Mouse (Mus musculus) lung, embryonic 16.5 days (tissue): ENCODE data around the gene Cenpf. TPM values are rescaled to one million over a fixed set of nuclear protein-coding genes. Genes with fewer than 3 reads are reported as not detected.

Source experiments
- ATAC-seq: fragments of 200-750 bp; cut with Nextera tagmentation; 2 replicates; pipeline ENCODE4 v1.8.0; 2017; ENCODE audit warnings: low read depth, mild to moderate bottlenecking, moderate library complexity
- H3K27ac ChIP-seq: fragments of 300-500 bp; sonication (generic); 2 replicates; pipeline ENCODE4 v1.5.1; 2014; ENCODE audit warnings: mild to moderate bottlenecking, control low read depth, low read length
- H3K27me3 ChIP-seq: fragments of 300-500 bp; sonication (generic); 2 replicates; pipeline ENCODE4 v1.6.1; 2014; ENCODE audit warnings: low read depth, low read length, mixed read lengths; ENCODE audit not compliant: control insufficient read depth, insufficient read depth
- H3K36me3 ChIP-seq: fragments of 300-500 bp; sonication (generic); 2 replicates; pipeline ENCODE4 v1.6.1; 2014; ENCODE audit warnings: low read length; ENCODE audit not compliant: control insufficient read depth, insufficient read depth
- H3K4me1 ChIP-seq: fragments of 300-500 bp; sonication (generic); replicated peaks from 2 replicates; pipeline ENCODE4 v1.6.1; 2014; ENCODE audit warnings: low read length, mixed read lengths; ENCODE audit not compliant: control insufficient read depth, insufficient read depth
- H3K4me2 ChIP-seq: fragments of 300-500 bp; sonication (generic); 2 replicates; pipeline ENCODE4 v1.6.1; 2014; ENCODE audit warnings: low read depth, low read length, control low read depth
- H3K4me3 ChIP-seq: fragments of 300-500 bp; sonication (generic); 2 replicates; pipeline ENCODE4 v1.5.1; 2014; ENCODE audit warnings: mild to moderate bottlenecking, low read length, control low read depth
- H3K9ac ChIP-seq: fragments of 300-500 bp; sonication (generic); 2 replicates; pipeline ENCODE4 v1.6.1; 2014; ENCODE audit warnings: low read length, control low read depth
- H3K9me3 ChIP-seq: fragments of 300-500 bp; sonication (generic); 2 replicates; pipeline ENCODE4 v1.6.1; 2016; ENCODE audit warnings: low read length; ENCODE audit not compliant: control insufficient read depth
- WGBS: fragments of 180-500 bp; shearing (Covaris S2); extraction: QIAGEN DNeasy Blood & Tissue Kit; methylation state at CpG from one replicate; pipeline ENCODE4 v1.1.7; 2014; 5-methylcytosine and 5-hydroxymethylcytosine counted together
- polyA plus RNA-seq: library from polyadenylated mRNA; unstranded; fragments of >200 nt; fragmentation: Nextera tagmentation; extraction: Ambion mirVana; gene quantifications from 2 replicates; pipeline ENCODE4 v1.2.1, GENCODE M21; 2015

The Cenpf gene
- polyA plus RNA-seq, 1 experiment from 2014 or later = 94.9 TPM

DNA sequence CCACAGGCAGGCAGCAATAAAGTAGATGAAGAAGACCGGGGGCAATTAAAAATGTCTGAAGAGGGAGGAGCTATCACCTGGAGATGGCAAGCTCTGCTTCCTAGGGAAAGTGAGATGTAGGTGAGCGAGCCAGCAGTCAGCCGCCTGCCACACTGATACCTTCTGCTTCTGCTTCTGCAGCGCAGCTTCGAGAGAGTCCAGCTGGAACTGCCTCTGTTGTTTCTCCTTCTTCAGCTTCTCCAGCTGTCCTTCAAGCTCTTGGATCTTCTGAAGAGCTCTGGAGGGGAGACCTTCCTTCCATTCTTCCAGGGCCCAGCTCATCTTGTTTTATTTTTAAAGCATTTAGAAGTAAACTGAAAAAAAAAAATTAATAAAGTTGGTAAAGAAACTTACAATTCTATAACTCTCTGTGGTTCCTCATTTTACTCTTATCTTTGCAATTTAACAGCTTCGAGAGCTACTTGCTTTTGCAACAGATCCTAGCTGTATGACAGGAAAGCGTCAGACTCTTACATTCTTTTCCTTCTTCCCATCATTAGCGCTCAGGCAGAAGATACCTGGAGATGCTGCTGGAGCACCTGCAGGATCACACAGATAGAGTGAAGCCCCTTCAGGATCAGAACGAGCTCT lies 3.0 kb downstream of the Cenpf start:
- no peak overlapping the region for H3K4me2 ChIP-seq
- H3K27me3 ChIP-seq = no peaks in the 10 kb centered on the region
- peaks cover 38% of the 10 kb centered on the region for H3K36me3 ChIP-seq
- no peak for ATAC-seq
- 90% methylated on average over 9 of the region's 9 CpGs for WGBS
- no peak overlapping the region for H3K9ac ChIP-seq
- H3K27ac ChIP-seq = no peak overlapping the region
- H3K9me3 ChIP-seq = no peaks in the 10 kb centered on the region
- no peak overlapping the region for H3K4me3 ChIP-seq
- H3K4me1 ChIP-seq = peaks cover 16% of the 10 kb centered on the region

DNA sequence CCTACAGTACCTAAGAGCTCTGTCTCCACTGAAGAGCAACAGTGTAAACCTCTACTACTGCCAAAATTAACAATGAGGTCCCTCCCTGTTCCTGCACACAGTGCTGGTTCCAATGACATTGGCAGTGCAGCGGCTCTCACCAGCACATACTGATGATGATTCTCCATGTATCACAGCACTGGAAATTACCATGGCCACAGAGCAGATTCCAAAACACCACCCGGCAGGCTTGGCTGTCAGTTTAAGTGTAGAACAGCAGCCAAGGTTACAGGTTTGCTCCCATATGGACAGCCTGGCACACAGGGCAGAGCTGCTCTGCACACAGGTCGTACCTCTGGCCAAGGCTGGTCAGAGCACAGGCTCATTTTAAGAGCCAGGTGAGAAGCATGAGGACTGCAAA lies 8.3 kb downstream of the Cenpf start:
- H3K4me1 ChIP-seq = no peaks in the 10 kb centered on the region

DNA sequence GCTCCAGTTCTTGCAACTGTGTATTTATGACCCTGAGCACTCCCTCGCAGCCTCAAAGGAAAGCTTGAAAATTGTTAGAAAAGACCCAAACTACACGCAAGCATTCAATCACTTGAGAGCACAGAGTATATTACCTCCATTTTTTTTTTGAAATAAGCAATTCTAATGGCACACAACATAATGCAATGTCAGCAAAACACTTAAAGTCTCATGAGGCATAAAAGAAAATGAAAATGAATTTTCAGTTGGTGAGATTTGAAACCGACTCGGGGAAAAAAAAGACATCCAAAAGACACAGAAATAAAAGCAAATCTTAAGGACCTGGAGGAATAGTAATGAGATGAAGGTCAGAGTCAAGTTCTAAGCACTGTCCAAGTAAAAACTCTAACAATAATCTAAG lies 11.9 kb downstream of the Cenpf start:
- Histone ChIP-seq H3K9ac (no peak overlapping the region), H3K4me1 (no peaks in the 10 kb centered on the region), H3K27ac (no peak overlapping the region), H3K36me3 (peaks cover 43% of the 10 kb centered on the region), H3K4me3 (no peak overlapping the region), H3K9me3 (no peaks in the 10 kb centered on the region), H3K27me3 (no peaks in the 10 kb centered on the region), H3K4me2 (no peak overlapping the region)
- 90% methylated on average over 4 of the region's 4 CpGs for WGBS
- no peak for ATAC-seq

More for the DNA sequence above, 8.3 kb downstream of the Cenpf start:
- Histone ChIP-seq H3K9me3 (no peaks in the 10 kb centered on the region), H3K9ac (no peak overlapping the region), H3K4me3 (no peak overlapping the region), H3K27me3 (no peaks in the 10 kb centered on the region), H3K27ac (no peak overlapping the region), H3K4me2 (no peak overlapping the region), H3K36me3 (peaks cover 52% of the 10 kb centered on the region)
- no peak for ATAC-seq
- WGBS = 96% methylated on average over 3 of the region's 3 CpGs

DNA sequence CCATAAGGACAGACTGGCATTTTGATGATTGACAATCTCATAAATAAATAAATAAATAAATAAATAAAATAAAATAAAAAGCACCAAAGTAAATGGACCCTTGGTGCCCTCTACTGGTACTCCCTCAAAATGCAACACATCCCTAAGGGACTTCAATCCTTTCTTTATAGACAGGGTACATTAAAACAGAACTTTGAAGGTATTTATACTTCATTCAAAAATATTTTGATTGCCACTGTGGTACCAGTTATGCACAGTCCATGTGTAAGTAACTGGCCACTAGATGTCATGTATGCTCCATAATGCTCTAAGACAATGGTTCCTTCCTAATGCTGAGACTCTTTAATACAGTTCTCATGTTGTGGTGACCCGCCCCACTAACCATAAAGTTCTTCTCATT lies 12.5 kb downstream of the Cenpf start:
- no peak for ATAC-seq
- no peaks in the 10 kb centered on the region for H3K4me1 ChIP-seq
- no peak overlapping the region for H3K4me2 ChIP-seq
- 87% methylated on average over 1 of the region's 1 CpGs for WGBS
- H3K27me3 ChIP-seq = no peaks in the 10 kb centered on the region
- no peak overlapping the region for H3K4me3 ChIP-seq
- H3K27ac ChIP-seq = no peak overlapping the region
- H3K9ac ChIP-seq = no peak overlapping the region
- peaks cover 41% of the 10 kb centered on the region for H3K36me3 ChIP-seq
- H3K9me3 ChIP-seq = no peaks in the 10 kb centered on the region

DNA sequence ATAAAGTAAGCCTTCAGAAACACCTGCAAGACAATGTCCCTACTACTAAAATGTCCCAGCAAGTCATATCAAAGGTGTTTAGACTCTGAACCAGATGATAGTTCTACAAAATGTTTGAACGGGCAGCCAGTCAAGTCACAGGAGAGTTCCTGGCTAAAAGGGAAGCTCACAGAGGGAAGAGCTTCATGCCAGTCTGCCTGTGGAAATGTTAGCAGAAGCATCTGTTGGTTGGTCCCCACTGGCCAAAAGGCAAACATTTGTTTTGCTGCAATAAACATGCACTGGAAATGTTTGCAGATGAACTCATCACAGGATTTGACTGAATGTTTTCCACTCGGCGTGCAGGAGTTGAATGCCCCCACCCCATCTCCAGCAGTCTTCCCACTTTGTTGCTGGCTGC lies 21.9 kb downstream of the Cenpf start:
- Histone ChIP-seq H3K9ac (no peak overlapping the region), H3K4me1 (no peaks in the 10 kb centered on the region), H3K4me2 (no peak overlapping the region), H3K36me3 (peaks cover 38% of the 10 kb centered on the region), H3K27me3 (no peaks in the 10 kb centered on the region), H3K4me3 (no peak overlapping the region), H3K27ac (no peak overlapping the region), H3K9me3 (no peaks in the 10 kb centered on the region)
- no peak for ATAC-seq
- 89% methylated on average over 3 of the region's 3 CpGs for WGBS

DNA sequence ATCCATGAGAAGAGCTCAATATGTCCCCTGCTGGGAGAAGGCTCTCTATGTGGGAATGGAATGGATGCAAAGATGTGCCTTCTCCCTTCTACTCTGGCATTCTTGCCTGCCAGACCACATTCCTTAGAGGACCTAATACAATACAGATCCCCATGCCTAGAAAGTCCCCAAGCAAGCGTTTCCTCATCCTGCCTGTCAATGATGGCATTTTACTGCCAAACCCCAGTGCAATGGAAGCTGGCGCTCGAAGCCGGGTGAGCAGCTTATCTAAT lies 23.1 kb downstream of the Cenpf start:
- H3K27ac ChIP-seq = no peak overlapping the region
- no peak for ATAC-seq
- H3K27me3 ChIP-seq = no peaks in the 10 kb centered on the region
- no peaks in the 10 kb centered on the region for H3K9me3 ChIP-seq
- H3K4me2 ChIP-seq = no peak overlapping the region
- no peaks in the 10 kb centered on the region for H3K4me1 ChIP-seq
- WGBS = 79% methylated on average over 4 of the region's 4 CpGs
- no peak overlapping the region for H3K9ac ChIP-seq
- no peak overlapping the region for H3K4me3 ChIP-seq
- H3K36me3 ChIP-seq = peaks cover 35% of the 10 kb centered on the region

DNA sequence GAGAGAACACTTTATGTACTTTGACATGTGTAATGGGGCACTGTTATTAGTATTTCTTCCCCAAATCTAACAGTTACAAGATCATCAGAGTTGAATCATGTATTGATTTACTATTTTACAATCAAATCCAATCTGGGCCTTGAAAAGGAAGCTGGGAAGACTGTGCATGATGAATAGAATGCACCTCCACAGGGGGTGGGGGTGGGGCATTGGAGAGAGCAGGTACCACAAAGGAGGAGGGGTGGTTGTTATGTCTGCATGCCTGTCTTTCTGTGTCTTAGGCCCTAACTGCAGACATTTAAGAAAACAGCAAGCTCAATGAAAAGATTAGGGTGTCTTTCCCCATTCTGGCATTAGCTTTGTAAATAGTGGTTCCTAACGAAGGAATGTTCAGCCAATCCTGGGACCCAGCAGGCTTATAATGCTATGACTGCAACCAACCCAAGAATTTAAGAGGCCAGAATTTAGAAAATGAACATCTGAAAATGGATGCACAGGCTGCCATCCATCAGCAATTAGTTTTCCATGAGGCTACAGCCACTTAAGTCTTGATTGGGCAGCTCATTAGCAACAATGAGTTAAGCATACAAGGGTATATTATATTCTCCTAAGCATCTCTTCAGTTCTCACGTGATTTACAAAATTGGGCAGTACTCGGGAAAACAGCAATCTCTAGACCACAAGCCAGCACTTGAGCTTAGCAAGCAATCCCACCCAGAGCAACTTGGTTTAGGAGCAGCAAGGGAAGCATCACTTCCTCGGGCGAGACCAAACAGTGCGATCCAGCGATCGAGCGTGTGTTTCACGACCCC lies 23.6 kb downstream of the Cenpf start:
- H3K27me3 ChIP-seq = no peaks in the 10 kb centered on the region
- no peak overlapping the region for H3K4me2 ChIP-seq
- H3K4me1 ChIP-seq = no peaks in the 10 kb centered on the region
- H3K36me3 ChIP-seq = peaks cover 32% of the 10 kb centered on the region
- WGBS = 83% methylated on average over 10 of the region's 10 CpGs
- no peak overlapping the region for H3K27ac ChIP-seq
- ATAC-seq = no peak
- H3K9me3 ChIP-seq = no peaks in the 10 kb centered on the region
- H3K4me3 ChIP-seq = no peak overlapping the region
- H3K9ac ChIP-seq = no peak overlapping the region

DNA sequence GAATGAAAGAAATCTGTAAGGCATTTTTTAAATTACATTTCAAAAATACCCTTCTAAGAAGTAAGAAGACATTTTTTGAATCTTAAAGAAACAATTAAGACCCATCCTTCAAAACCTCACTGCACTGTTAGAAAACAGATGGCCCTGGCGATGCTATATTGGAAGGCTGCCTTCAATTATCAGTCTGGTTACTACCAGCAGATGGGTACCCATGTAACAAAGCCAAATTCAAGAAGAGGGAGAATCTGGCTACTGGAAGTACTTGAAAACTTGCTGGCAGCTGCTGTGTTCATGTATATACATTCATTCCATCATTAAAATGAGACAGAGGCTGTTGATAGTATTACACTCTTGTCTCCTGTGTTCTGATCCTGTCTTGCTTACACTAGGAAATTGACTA lies 24.4 kb downstream of the Cenpf start:
- no peaks in the 10 kb centered on the region for H3K27me3 ChIP-seq
- peaks cover 32% of the 10 kb centered on the region; the same call in 1 of the 2 replicates for H3K36me3 ChIP-seq
- H3K4me2 ChIP-seq = no peak overlapping the region
- no peaks in the 10 kb centered on the region for H3K4me1 ChIP-seq
- H3K9ac ChIP-seq = no peak overlapping the region
- ATAC-seq = no peak
- no peak overlapping the region for H3K27ac ChIP-seq
- H3K9me3 ChIP-seq = no peaks in the 10 kb centered on the region
- WGBS = 83% methylated on average over 1 of the region's 1 CpGs
- no peak overlapping the region for H3K4me3 ChIP-seq

DNA sequence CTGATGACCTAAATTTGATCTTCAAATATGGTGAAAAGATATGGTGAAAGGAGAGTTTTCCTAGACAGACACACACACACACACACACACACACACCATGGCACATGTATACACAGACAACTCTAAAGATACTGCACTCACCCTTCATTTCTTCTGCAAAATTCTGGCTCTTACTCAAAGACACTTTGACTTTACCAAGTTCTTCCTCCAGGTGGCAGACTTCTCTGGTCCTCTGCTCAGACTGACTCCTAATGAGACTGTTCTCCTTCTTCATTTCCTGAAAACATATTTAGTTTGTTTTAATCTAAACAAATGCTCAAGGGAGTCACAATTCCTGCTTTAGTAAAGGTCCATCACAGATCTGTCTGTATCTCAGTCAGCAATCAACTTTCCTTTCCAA lies 26.0 kb downstream of the Cenpf start:
- no peak overlapping the region for H3K9ac ChIP-seq

More for the DNA sequence above, 26.0 kb downstream of the Cenpf start:
- ATAC-seq = no peak
- Histone ChIP-seq H3K4me3 (no peak overlapping the region), H3K4me1 (no peaks in the 10 kb centered on the region), H3K4me2 (no peak overlapping the region), H3K27ac (no peak overlapping the region), H3K9me3 (no peaks in the 10 kb centered on the region), H3K27me3 (no peaks in the 10 kb centered on the region), H3K36me3 (peaks cover 38% of the 10 kb centered on the region)
